Mouse (Mus musculus): ENCODE measurements around the gene Nos1. TPM values are rescaled to one million over a fixed set of nuclear protein-coding genes. Genes with fewer than 3 reads are reported as not detected.

The Nos1 gene
- polyA plus RNA-seq, 1 experiment from 2014 or later, result 7.8 TPM

DNA sequence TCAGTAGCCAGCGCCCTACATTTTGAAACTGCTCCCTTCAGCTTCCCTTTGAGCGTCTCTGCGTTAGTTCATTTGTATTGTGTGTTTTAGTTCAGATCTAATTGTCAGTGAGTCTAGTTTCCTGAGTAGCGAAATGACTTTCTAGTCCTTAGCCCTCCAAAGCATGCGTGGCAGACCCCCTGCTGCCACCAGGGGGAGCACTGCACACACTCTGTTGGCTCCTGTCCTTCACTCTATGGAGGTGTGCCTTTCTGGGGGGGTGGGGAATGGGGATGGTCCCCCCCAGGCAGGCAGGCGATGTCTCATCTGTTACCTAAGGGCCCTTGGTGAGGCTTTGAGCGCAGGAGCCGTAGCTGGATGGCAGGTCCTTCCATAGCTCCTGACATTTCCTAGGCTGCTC lies 223.8 kb downstream of the Nos1 start:
- Histone ChIP-seq H3K36me3 (ENCODE audit: control insufficient read depth, insufficient read depth) (peaks cover 37% of the 10 kb centered on the region), H3K9me3 (ENCODE audit: control insufficient read depth, low read length) (no peaks in the 10 kb centered on the region), H3K4me2 (ENCODE audit: low read length) (no peak overlapping the region), H3K27ac (ENCODE audit: low read length) (no peak overlapping the region), H3K4me1 (replicated peaks; ENCODE audit: control insufficient read depth, insufficient read depth, low read length) (no peaks in the 10 kb centered on the region), H3K27me3 (replicated peaks; ENCODE audit: control insufficient read depth, insufficient read depth, low read length) (no peaks in the 10 kb centered on the region), H3K4me3 (replicated peaks; ENCODE audit: low read length) (no peak overlapping the region), H3K9ac (replicated peaks; ENCODE audit: low read depth, low read length) (no peak overlapping the region)
- ATAC-seq, result no peak
- 71% methylated on average over 8 of the region's 8 CpGs for WGBS

- Histone ChIP-seq H3K27ac (ENCODE audit: low read length) (no peak overlapping the region), H3K27me3 (replicated peaks; ENCODE audit: control insufficient read depth, insufficient read depth, low read length) (no peaks in the 10 kb centered on the region), H3K4me1 (replicated peaks; ENCODE audit: control insufficient read depth, insufficient read depth, low read length) (0 out of 2 replicates have a peak, but pooled peaks cover 2% of the 10 kb centered on the region), H3K9ac (replicated peaks; ENCODE audit: low read depth, low read length) (no peak overlapping the region), H3K4me3 (replicated peaks; ENCODE audit: low read length) (no peak overlapping the region), H3K9me3 (ENCODE audit: control insufficient read depth, low read length) (no peaks in the 10 kb centered on the region), H3K4me2 (ENCODE audit: low read length) (no peak overlapping the region), H3K36me3 (ENCODE audit: control insufficient read depth, insufficient read depth) (peaks cover 35% of the 10 kb centered on the region)
- no peak for ATAC-seq
- WGBS, result 89% methylated on average over 1 of the region's 1 CpGs
These were observed 224.9 kb downstream of the Nos1 start for GRCm38 (mm10) chr5:118005728-118006127.

DNA sequence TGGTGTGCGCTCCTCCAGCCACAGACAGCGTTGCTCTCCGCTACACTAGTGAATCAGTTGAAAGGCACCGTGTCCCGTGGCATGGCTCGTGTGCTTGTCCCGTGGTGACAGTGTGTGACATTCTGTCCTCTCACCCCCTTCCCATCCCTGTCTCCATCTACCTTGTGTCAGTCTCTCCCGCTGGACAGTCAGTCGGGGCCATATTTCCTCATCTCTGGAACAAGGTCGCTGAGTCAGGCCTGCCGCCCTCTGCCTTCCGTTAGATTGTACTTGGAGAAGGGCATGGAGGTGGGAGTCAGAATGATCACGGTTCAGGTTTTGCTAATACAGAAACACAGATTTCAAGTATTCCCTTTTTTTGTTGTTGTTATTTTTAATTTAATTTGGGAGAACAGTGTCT lies 227.5 kb downstream of the Nos1 start:
- Histone ChIP-seq H3K9ac (replicated peaks; ENCODE audit: low read depth, low read length) (no peak overlapping the region), H3K4me2 (ENCODE audit: low read length) (no peak overlapping the region), H3K4me3 (replicated peaks; ENCODE audit: low read length) (no peak overlapping the region), H3K9me3 (ENCODE audit: control insufficient read depth, low read length) (no peaks in the 10 kb centered on the region), H3K27ac (ENCODE audit: low read length) (no peak overlapping the region), H3K36me3 (ENCODE audit: control insufficient read depth, insufficient read depth) (peaks cover 17% of the 10 kb centered on the region), H3K27me3 (replicated peaks; ENCODE audit: control insufficient read depth, insufficient read depth, low read length) (no peaks in the 10 kb centered on the region), H3K4me1 (replicated peaks; ENCODE audit: control insufficient read depth, insufficient read depth, low read length) (0 out of 2 replicates have a peak, but pooled peaks cover 6% of the 10 kb centered on the region)
- WGBS, result 93% methylated on average over 13 of the region's 13 CpGs
- ATAC-seq, result no peak

Other genes with a start within 250 kb of the Nos1 start
- gene Fbxo21, start 195.7 kb downstream of the Nos1 start, polyA plus RNA-seq (2015; fragmentation: Nextera tagmentation; extraction: Ambion mirVana), result 203 and 214 TPM in 2 replicates
- gene Tesc, start 246.7 kb downstream of the Nos1 start, polyA plus RNA-seq (2015; fragmentation: Nextera tagmentation; extraction: Ambion mirVana), result 7.7 and 10.3 TPM in 2 replicates

Data from forebrain, embryonic 16.5 days (tissue).